Mouse (Mus musculus): ENCODE results near the gene Olfr411. TPM values are rescaled to one million over a fixed set of nuclear protein-coding genes. Genes with fewer than 3 reads are reported as not detected.

Olfr411 gene
- total RNA-seq (2021), result not detected
- long read RNA-seq, experiment 1, result 0 reads
- long read RNA-seq, experiment 2, result 0 reads

GRCm38 (mm10) chr11:74352550-74352949 is at the start of gene Olfr411:
Gene Olfr411 (minus strand): TSS chr11:74352650.
- no peak for DNase-seq

DNA sequence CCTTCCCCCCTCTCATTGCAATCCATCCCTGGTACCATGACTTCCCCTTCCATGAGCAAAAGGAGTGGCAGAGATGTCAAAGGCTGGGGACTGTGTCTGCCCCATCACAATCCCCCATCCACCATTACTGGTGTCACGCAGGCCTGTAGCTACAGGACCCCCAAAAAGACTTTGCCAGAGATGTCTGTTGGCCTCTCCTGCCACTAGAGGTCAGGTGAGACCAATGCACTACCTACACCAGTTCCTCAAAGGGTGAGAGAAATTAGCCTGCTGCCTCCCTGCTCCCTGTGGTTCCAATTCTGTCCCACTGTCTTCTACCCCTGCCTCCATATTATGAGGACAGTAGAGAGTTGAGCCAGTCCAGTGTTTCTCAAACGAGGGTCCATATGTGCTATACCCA is 49.7 kb upstream of the Olfr411 start:
- no peak for DNase-seq

DNA sequence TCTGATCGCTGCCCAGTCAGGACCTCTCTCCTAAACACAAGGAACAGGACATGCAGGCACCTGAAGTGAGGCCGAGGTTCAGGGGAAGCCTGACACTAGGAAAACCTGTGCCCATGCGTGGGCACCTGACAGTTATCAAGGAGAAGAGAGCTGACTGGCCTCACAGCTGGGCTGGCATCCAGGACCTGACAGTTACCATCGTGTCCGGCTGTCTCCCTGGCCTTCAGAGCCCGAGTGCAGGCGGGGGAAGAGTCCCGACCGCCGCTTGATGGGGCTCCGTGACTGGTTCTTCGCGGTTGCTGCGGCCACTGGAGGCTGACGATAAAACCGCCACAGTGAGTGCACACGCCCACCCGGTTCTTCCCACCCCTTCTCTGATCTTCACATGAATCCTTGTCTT is 43.1 kb upstream of the Olfr411 start:
- peak; percentile 62 for DNase-seq

- peak; percentile 70 for DNase-seq
Observed at GRCm38 (mm10) chr11:74393489-74393888, 41.0 kb upstream of the Olfr411 start.

DNA sequence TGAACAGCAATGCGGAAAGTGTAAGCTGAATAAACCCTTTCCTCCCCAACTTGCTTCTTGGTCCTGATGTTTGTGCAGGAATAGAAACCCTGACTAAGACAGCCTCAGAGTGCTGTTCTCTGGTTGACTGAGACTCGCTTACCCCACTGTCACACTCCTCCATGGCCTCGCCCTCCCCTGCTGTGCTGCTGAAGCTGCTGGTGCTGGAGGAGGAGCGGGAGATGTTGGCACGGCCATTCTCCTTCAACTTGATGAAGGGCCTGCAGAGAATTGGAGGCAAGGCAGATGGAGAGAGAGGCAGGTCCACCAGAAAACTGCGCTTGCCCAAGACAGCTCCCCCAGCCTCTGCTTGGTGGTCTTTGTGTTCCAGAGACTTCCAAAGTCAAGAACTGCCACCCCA is 40.5 kb upstream of the Olfr411 start:
- DNase-seq, result no peak

DNA sequence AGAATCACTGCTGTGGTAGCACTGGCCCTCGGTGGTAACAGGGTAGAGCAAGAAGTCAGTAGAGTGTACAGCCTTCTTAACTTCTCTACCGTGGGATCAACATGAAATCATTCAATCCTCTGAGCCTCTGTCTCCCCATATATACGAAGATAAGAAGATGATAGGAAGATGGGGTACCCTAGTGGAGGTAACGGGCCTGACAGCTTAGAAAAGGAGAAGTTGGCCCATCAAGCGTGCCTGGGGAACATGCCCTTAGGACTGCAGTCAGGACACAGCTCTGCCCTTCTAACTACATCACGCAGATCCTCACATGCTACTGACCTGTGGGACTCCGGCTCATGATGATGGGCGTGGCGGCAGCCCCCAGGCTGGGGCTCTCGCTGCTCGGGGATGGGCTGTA is 39.4 kb upstream of the Olfr411 start:
- no peak for DNase-seq

GRCm38 (mm10) chr11:74387203-74387602 is 34.8 kb upstream of the Olfr411 start:
- DNase-seq, result no peak

GRCm38 (mm10) chr11:74385674-74386073 is 33.2 kb upstream of the Olfr411 start:
- peak; percentile 63 for DNase-seq

DNA sequence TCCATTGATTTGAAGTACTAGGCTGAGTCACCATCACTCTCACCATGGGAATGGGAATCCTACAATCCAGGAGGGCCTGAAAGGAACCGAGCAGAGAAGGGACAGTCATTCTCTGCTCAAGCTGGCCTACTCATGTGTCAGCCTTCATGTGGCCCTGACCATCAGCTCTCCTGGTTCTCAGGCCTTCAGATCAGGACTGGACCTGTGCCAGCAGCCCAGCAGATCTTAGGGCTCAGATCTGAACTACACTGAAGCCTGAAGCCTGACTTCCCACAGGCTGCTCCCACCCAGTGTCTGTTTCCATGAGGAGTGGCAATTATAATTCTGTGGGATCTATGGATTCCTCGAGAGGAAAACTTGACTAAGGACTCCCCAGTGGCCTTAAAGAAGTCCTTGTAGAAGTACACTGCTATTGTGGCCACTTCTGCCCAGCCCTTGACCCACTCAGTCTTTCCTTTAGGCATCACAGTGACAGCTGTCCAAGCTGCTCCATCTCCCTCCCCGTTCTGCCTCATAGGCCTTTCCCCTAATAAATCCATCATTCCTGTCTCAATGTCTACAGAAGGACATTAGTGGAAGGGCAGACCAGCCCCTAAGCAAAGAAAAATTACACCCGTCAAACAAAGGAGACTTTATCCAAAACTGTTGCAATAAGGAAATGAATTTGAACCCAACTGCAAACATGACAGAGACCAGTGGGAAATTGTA is 26.9 kb upstream of the Olfr411 start:
- peak; percentile 39 for DNase-seq

GRCm38 (mm10) chr11:74376847-74377246 is 24.4 kb upstream of the Olfr411 start:
- DNase-seq, result peak; percentile 67

GRCm38 (mm10) chr11:74371393-74372100 is 19.1 kb upstream of the Olfr411 start:
- DNase-seq, result peak; percentile 86

DNA sequence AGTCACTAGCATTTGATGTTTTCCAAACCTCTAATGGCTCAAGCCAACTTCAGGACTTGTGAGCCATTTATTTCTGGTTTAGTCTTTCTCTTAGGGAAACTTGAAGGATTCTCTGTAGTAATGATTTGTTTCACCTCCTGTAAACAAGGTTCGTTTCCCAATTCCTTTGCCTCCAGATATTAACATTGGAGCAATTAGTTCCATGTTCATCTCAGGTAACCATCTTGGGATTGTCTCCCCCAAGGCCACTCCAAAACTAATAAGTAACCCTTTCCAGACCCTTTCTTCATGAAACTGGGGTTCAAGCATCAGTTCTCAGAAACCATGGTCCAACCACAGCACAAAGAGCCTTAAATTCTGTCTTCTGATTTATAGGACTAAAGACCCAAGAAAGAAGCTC is 9.3 kb upstream of the Olfr411 start, which contains the start of gene Olfr412:
Olfr412 (plus strand) TSS at position 301 of the 400 bp plus-strand sequence.
- no peak for DNase-seq

DNA sequence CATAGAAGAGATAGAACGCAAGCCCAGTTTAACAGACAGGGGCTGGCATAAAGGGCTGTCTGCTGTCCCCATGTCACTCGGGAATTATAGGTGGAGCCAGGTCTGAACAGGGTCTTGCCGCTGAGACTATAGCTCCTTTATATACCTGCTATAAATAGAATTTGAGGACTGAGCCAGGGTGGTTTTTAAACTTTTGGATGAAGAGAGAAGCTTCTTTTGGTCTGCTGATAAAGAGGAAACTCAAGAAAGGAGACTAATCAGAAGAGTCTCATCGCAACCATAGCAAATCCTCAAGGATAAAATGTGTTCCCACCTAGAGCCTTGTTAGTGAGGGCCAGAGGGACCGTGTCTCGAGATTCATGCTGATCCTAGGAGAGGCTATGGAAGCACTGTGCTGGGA is 14.5 kb downstream of the Olfr411 start, which contains the start of gene Olfr410:
Olfr410 (minus strand) TSS at position 101 of the 400 bp plus-strand sequence.
- no peak for DNase-seq

- DNase-seq, result no peak
Observed at GRCm38 (mm10) chr11:74328781-74329180, 23.7 kb downstream of the Olfr411 start.

GRCm38 (mm10) chr11:74326044-74326443 is 26.4 kb downstream of the Olfr411 start:
- no peak for DNase-seq

Other genes starting within 250 kb of the Olfr411 start
- not detected for gene Olfr401, start 238.9 kb downstream of the Olfr411 start, total RNA-seq (2021)
- not detected for gene Olfr402, start 199.1 kb downstream of the Olfr411 start, total RNA-seq (2021)
- gene Olfr403, start 166.4 kb downstream of the Olfr411 start, total RNA-seq (2021), result not detected
- not detected for gene Olfr43, start 141.3 kb downstream of the Olfr411 start, total RNA-seq (2021)
- not detected for gene Olfr406, start 92.8 kb downstream of the Olfr411 start, total RNA-seq (2021)
- not detected for gene Olfr59, start 68.9 kb downstream of the Olfr411 start, total RNA-seq (2021)
- not detected for gene Olfr410, start 14.6 kb downstream of the Olfr411 start, total RNA-seq (2021)
- gene Olfr412, start 9.4 kb upstream of the Olfr411 start, total RNA-seq (2021), result not detected

Data from adrenal gland, postnatal 10 days (tissue).